Mouse (Mus musculus): Measurements from ENCODE around the gene Zfp503. TPM values are rescaled to one million over a fixed set of nuclear protein-coding genes. Genes with fewer than 3 reads are reported as not detected.

Zfp503 gene
- polyA plus RNA-seq, 1 experiment from 2014 or later, result 11.6 TPM

DNA sequence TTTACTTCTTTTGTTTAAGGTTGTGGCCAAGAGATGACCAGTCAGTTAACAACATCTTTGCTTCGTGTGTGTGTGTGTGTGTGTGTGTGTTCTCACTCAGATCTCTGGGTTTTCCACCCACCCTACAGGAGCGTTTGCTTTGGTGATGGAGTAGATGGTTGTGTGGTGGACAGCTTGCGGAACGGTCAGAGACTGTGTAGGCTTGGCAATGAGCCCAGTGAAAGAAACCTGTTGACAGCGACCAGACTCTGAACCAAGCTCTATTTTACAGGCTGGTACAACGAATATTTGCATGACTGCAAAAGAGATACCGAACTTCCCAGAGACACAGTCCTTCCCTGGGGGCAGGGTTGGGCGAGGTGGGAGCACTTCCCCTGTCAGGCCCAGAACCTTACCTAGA lies 30.2 kb downstream of the Zfp503 start:
- Histone ChIP-seq H3K9me3 (ENCODE audit: control insufficient read depth, low read length) (no peaks in the 10 kb centered on the region), H3K9ac (no peak overlapping the region), H3K36me3 (replicated peaks; ENCODE audit: control insufficient read depth, insufficient read depth) (no peaks in the 10 kb centered on the region), H3K4me2 (replicated peaks) (no peak overlapping the region), H3K4me1 (replicated peaks; ENCODE audit: control insufficient read depth, insufficient read depth, low read length) (peaks cover 11% of the 10 kb centered on the region; the same call in 1 of the 2 replicates), H3K27ac (no peak overlapping the region), H3K27me3 (ENCODE audit: control insufficient read depth, insufficient read depth, low read length) (no peaks in the 10 kb centered on the region), H3K4me3 (replicated peaks; ENCODE audit: low read length) (no peak overlapping the region)
- DNase-seq (ENCODE audit: low spot score) (peak; percentile 49), ATAC-seq (ENCODE audit: low FRiP score) (no peak)
- WGBS, result 62% methylated on average over 8 of the region's 8 CpGs

- Histone ChIP-seq H3K4me2 (replicated peaks) (no peak overlapping the region), H3K27ac (no peak overlapping the region), H3K9me3 (ENCODE audit: control insufficient read depth, low read length) (no peaks in the 10 kb centered on the region), H3K4me1 (replicated peaks; ENCODE audit: control insufficient read depth, insufficient read depth, low read length) (peaks cover 11% of the 10 kb centered on the region; the same call in 1 of the 2 replicates), H3K36me3 (replicated peaks; ENCODE audit: control insufficient read depth, insufficient read depth) (no peaks in the 10 kb centered on the region), H3K27me3 (ENCODE audit: control insufficient read depth, insufficient read depth, low read length) (no peaks in the 10 kb centered on the region), H3K9ac (no peak overlapping the region), H3K4me3 (replicated peaks; ENCODE audit: low read length) (no peak overlapping the region)
- DNase-seq (ENCODE audit: low spot score) (no peak), ATAC-seq (ENCODE audit: low FRiP score) (no peak)
- WGBS, result 78% methylated on average over 5 of the region's 5 CpGs
Observed at GRCm38 (mm10) chr14:21958643-21959042, 30.8 kb downstream of the Zfp503 start.

DNA sequence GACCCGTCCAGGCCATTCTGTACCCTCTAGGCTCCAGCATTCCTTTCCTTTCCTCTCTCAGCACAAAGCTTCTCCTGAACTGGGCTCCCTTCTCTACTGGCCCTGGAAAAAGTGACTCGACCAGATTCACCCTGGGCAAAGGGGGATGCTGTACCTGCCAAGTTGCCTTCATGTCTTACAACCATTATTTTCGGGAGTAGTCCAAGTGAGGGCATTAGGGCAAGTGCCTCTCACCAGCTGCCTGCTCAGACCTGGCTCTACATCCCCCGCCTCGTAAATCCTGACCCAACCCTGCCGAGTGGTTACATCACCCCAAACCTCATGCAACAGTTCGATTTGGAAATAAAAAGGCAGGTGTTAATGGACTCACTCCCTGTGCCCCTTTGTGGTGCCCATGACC lies 36.9 kb downstream of the Zfp503 start:
- H3K36me3 ChIP-seq (replicated peaks; ENCODE audit: control insufficient read depth, insufficient read depth), result no peaks in the 10 kb centered on the region
- DNase-seq (ENCODE audit: low spot score) (no peak), ATAC-seq (ENCODE audit: low FRiP score) (no peak)
- H3K4me2 ChIP-seq (replicated peaks), result no peak overlapping the region
- no peak overlapping the region for H3K9ac ChIP-seq
- no peak overlapping the region for H3K27ac ChIP-seq
- 83% methylated on average over 7 of the region's 7 CpGs for WGBS
- H3K4me1 ChIP-seq (replicated peaks; ENCODE audit: control insufficient read depth, insufficient read depth, low read length), result no peaks in the 10 kb centered on the region
- H3K27me3 ChIP-seq (ENCODE audit: control insufficient read depth, insufficient read depth, low read length), result no peaks in the 10 kb centered on the region
- H3K4me3 ChIP-seq (replicated peaks; ENCODE audit: low read length), result no peak overlapping the region
- no peaks in the 10 kb centered on the region for H3K9me3 ChIP-seq (ENCODE audit: control insufficient read depth, low read length)

GRCm38 (mm10) chr14:21951896-21952523 lies 37.4 kb downstream of the Zfp503 start:
- Histone ChIP-seq H3K9ac (no peak overlapping the region), H3K4me2 (replicated peaks) (no peak overlapping the region), H3K4me1 (replicated peaks; ENCODE audit: control insufficient read depth, insufficient read depth, low read length) (no peaks in the 10 kb centered on the region), H3K27me3 (ENCODE audit: control insufficient read depth, insufficient read depth, low read length) (no peaks in the 10 kb centered on the region), H3K4me3 (replicated peaks; ENCODE audit: low read length) (no peak overlapping the region), H3K27ac (no peak overlapping the region), H3K9me3 (ENCODE audit: control insufficient read depth, low read length) (no peaks in the 10 kb centered on the region), H3K36me3 (replicated peaks; ENCODE audit: control insufficient read depth, insufficient read depth) (no peaks in the 10 kb centered on the region)
- DNase-seq (ENCODE audit: low spot score) (no peak), ATAC-seq (ENCODE audit: low FRiP score) (no peak)
- 69% methylated on average over 10 of the region's 10 CpGs for WGBS

GRCm38 (mm10) chr14:21944946-21945345 lies 44.5 kb downstream of the Zfp503 start:
- no peak overlapping the region for H3K4me3 ChIP-seq (replicated peaks; ENCODE audit: low read length)
- no peak overlapping the region for H3K27ac ChIP-seq
- H3K4me1 ChIP-seq (replicated peaks; ENCODE audit: control insufficient read depth, insufficient read depth, low read length), result no peaks in the 10 kb centered on the region
- H3K4me2 ChIP-seq (replicated peaks), result no peak overlapping the region
- no peak overlapping the region for H3K9ac ChIP-seq
- no peaks in the 10 kb centered on the region for H3K36me3 ChIP-seq (replicated peaks; ENCODE audit: control insufficient read depth, insufficient read depth)
- ATAC-seq (ENCODE audit: low FRiP score) (no peak), DNase-seq (ENCODE audit: low spot score) (no peak)
- no peaks in the 10 kb centered on the region for H3K27me3 ChIP-seq (ENCODE audit: control insufficient read depth, insufficient read depth, low read length)
- 67% methylated on average over 9 of the region's 9 CpGs for WGBS
- no peaks in the 10 kb centered on the region for H3K9me3 ChIP-seq (ENCODE audit: control insufficient read depth, low read length)

- no peak for DNase-seq (ENCODE audit: low spot score)
- Histone ChIP-seq H3K27me3 (ENCODE audit: control insufficient read depth, insufficient read depth, low read length) (no peaks in the 10 kb centered on the region), H3K4me3 (replicated peaks; ENCODE audit: low read length) (no peak overlapping the region), H3K4me1 (replicated peaks; ENCODE audit: control insufficient read depth, insufficient read depth, low read length) (no peaks in the 10 kb centered on the region), H3K9me3 (ENCODE audit: control insufficient read depth, low read length) (no peaks in the 10 kb centered on the region), H3K9ac (no peak overlapping the region), H3K4me2 (replicated peaks) (no peak overlapping the region), H3K27ac (no peak overlapping the region), H3K36me3 (replicated peaks; ENCODE audit: control insufficient read depth, insufficient read depth) (no peaks in the 10 kb centered on the region)
- ATAC-seq (ENCODE audit: low FRiP score), result no peak
- 68% methylated on average over 2 of the region's 2 CpGs for WGBS
Observed at GRCm38 (mm10) chr14:21941581-21941980, 47.8 kb downstream of the Zfp503 start.

- no peak for DNase-seq (ENCODE audit: low spot score)
- Histone ChIP-seq H3K4me2 (replicated peaks) (no peak overlapping the region), H3K9me3 (ENCODE audit: control insufficient read depth, low read length) (no peaks in the 10 kb centered on the region), H3K36me3 (replicated peaks; ENCODE audit: control insufficient read depth, insufficient read depth) (no peaks in the 10 kb centered on the region), H3K4me1 (replicated peaks; ENCODE audit: control insufficient read depth, insufficient read depth, low read length) (no peaks in the 10 kb centered on the region), H3K9ac (no peak overlapping the region), H3K27me3 (ENCODE audit: control insufficient read depth, insufficient read depth, low read length) (no peaks in the 10 kb centered on the region), H3K4me3 (replicated peaks; ENCODE audit: low read length) (no peak overlapping the region), H3K27ac (no peak overlapping the region)
- ATAC-seq (ENCODE audit: low FRiP score), result no peak
- WGBS, result 93% methylated on average over 2 of the region's 2 CpGs
Observed at GRCm38 (mm10) chr14:21937116-21937515, 52.3 kb downstream of the Zfp503 start.

- Histone ChIP-seq H3K9ac (no peak overlapping the region), H3K27me3 (ENCODE audit: control insufficient read depth, insufficient read depth, low read length) (no peaks in the 10 kb centered on the region), H3K9me3 (ENCODE audit: control insufficient read depth, low read length) (no peaks in the 10 kb centered on the region), H3K4me2 (replicated peaks) (no peak overlapping the region), H3K27ac (no peak overlapping the region), H3K36me3 (replicated peaks; ENCODE audit: control insufficient read depth, insufficient read depth) (no peaks in the 10 kb centered on the region), H3K4me3 (replicated peaks; ENCODE audit: low read length) (no peak overlapping the region), H3K4me1 (replicated peaks; ENCODE audit: control insufficient read depth, insufficient read depth, low read length) (no peaks in the 10 kb centered on the region)
- WGBS, result 78% methylated on average over 6 of the region's 6 CpGs
- ATAC-seq (ENCODE audit: low FRiP score), result no peak
- no peak for DNase-seq (ENCODE audit: low spot score)
Observed at GRCm38 (mm10) chr14:21936102-21936630, 53.2 kb downstream of the Zfp503 start.

All from hindbrain, embryonic 14.5 days (tissue).